Mouse (Mus musculus): Measurements from ENCODE around the gene Defb35. TPM values are rescaled to one million over a fixed set of nuclear protein-coding genes. Genes with fewer than 3 reads are reported as not detected.

Defb35 gene
- polyA plus RNA-seq, 2 experiments: not detected

- no peak for TF ChIP-seq POLR2A (IDR thresholded peaks at IDR 0.05; ENCODE audit: borderline replicate concordance, extremely low read depth, insufficient read depth, insufficient read length)
These were observed 20.3 kb downstream of the Defb35 start, which contains the start of gene Fam90a1a for GRCm38 (mm10) chr8:21958414-21958813. Fam90a1a (plus strand) TSS chr8:21958714.

GRCm38 (mm10) chr8:21966646-21967045 is 28.5 kb downstream of the Defb35 start:
- H3K9me3 ChIP-seq (ENCODE audit: control insufficient read depth, low read length): no peaks in the 10 kb centered on the region
- H3K4me1 ChIP-seq (ENCODE audit: control insufficient read depth, insufficient read depth, low read length): no peaks in the 10 kb centered on the region
- H3K36me3 ChIP-seq (ENCODE audit: control insufficient read depth, insufficient read depth, low read length): no peaks in the 10 kb centered on the region
- no peaks in the 10 kb centered on the region for H3K27me3 ChIP-seq (ENCODE audit: control insufficient read depth, insufficient read depth, low read length)
- no peak overlapping the region for H3K27ac ChIP-seq (replicated peaks; ENCODE audit: low read depth, low read length)
- no peak overlapping the region for H3K4me3 ChIP-seq (replicated peaks; ENCODE audit: low read length)
- H3K4me2 ChIP-seq (replicated peaks; ENCODE audit: low read depth, low read length, severe bottlenecking): no peak overlapping the region
- H3K9ac ChIP-seq (ENCODE audit: low read depth, low read length, severe bottlenecking): no peak overlapping the region
- WGBS: 82% methylated on average over 1 of the region's 1 CpGs
- TF ChIP-seq POLR2A (IDR thresholded peaks at IDR 0.05; ENCODE audit: borderline replicate concordance, extremely low read depth, insufficient read depth, insufficient read length): no peak
- DNase-seq (ENCODE audit: low spot score): no peak
- no peak for ATAC-seq (ENCODE audit: low FRiP score, low read depth)

More at GRCm38 (mm10) chr8:21958414-21958813, 20.3 kb downstream of the Defb35 start, which contains the start of gene Fam90a1a:
- no peaks in the 10 kb centered on the region for H3K9me3 ChIP-seq (ENCODE audit: control insufficient read depth, low read length)
- WGBS: 82% methylated on average over 2 of the region's 2 CpGs
- ATAC-seq (ENCODE audit: low FRiP score, low read depth) (no peak), DNase-seq (ENCODE audit: low spot score) (no peak)
- no peaks in the 10 kb centered on the region for H3K4me1 ChIP-seq (ENCODE audit: control insufficient read depth, insufficient read depth, low read length)
- H3K9ac ChIP-seq (ENCODE audit: low read depth, low read length, severe bottlenecking): no peak within 1 kb of the TSS
- no peak within 1 kb of the TSS for H3K4me2 ChIP-seq (replicated peaks; ENCODE audit: low read depth, low read length, severe bottlenecking)
- no peaks in the 10 kb centered on the region for H3K27me3 ChIP-seq (ENCODE audit: control insufficient read depth, insufficient read depth, low read length)
- H3K27ac ChIP-seq (replicated peaks; ENCODE audit: low read depth, low read length): no peak within 1 kb of the TSS
- H3K4me3 ChIP-seq (replicated peaks; ENCODE audit: low read length): no peak within 1 kb of the TSS
- H3K36me3 ChIP-seq (ENCODE audit: control insufficient read depth, insufficient read depth, low read length): no peaks in the 10 kb centered on the region

GRCm38 (mm10) chr8:21969475-21969874 is 31.3 kb downstream of the Defb35 start, which contains the start of gene Ccdc70:
Ccdc70 (plus strand) TSS chr8:21969775.
- 86% methylated on average over 3 of the region's 3 CpGs for WGBS

GRCm38 (mm10) chr8:21978193-21978592 is 40.0 kb downstream of the Defb35 start:
- Histone ChIP-seq H3K4me3 (replicated peaks; ENCODE audit: low read length) (no peak overlapping the region), H3K27me3 (ENCODE audit: control insufficient read depth, insufficient read depth, low read length) (no peaks in the 10 kb centered on the region), H3K4me2 (replicated peaks; ENCODE audit: low read depth, low read length, severe bottlenecking) (no peak overlapping the region), H3K36me3 (ENCODE audit: control insufficient read depth, insufficient read depth, low read length) (no peaks in the 10 kb centered on the region), H3K9ac (ENCODE audit: low read depth, low read length, severe bottlenecking) (no peak overlapping the region), H3K9me3 (ENCODE audit: control insufficient read depth, low read length) (no peaks in the 10 kb centered on the region), H3K4me1 (ENCODE audit: control insufficient read depth, insufficient read depth, low read length) (no peaks in the 10 kb centered on the region), H3K27ac (replicated peaks; ENCODE audit: low read depth, low read length) (no peak overlapping the region)
- ATAC-seq (ENCODE audit: low FRiP score, low read depth): no peak
- DNase-seq (ENCODE audit: low spot score): no peak
- WGBS: 56% methylated on average over 4 of the region's 4 CpGs
- no peak for TF ChIP-seq POLR2A (IDR thresholded peaks at IDR 0.05; ENCODE audit: borderline replicate concordance, extremely low read depth, insufficient read depth, insufficient read length)

More at GRCm38 (mm10) chr8:21969475-21969874, 31.3 kb downstream of the Defb35 start, which contains the start of gene Ccdc70:
- ATAC-seq (ENCODE audit: low FRiP score, low read depth): no peak
- no peak for TF ChIP-seq POLR2A (IDR thresholded peaks at IDR 0.05; ENCODE audit: borderline replicate concordance, extremely low read depth, insufficient read depth, insufficient read length)
- H3K4me3 ChIP-seq (replicated peaks; ENCODE audit: low read length): no peak within 1 kb of the TSS
- no peaks in the 10 kb centered on the region for H3K27me3 ChIP-seq (ENCODE audit: control insufficient read depth, insufficient read depth, low read length)
- no peaks in the 10 kb centered on the region for H3K36me3 ChIP-seq (ENCODE audit: control insufficient read depth, insufficient read depth, low read length)
- no peak within 1 kb of the TSS for H3K27ac ChIP-seq (replicated peaks; ENCODE audit: low read depth, low read length)
- no peaks in the 10 kb centered on the region for H3K9me3 ChIP-seq (ENCODE audit: control insufficient read depth, low read length)
- no peak for DNase-seq (ENCODE audit: low spot score)
- no peak within 1 kb of the TSS for H3K9ac ChIP-seq (ENCODE audit: low read depth, low read length, severe bottlenecking)
- H3K4me2 ChIP-seq (replicated peaks; ENCODE audit: low read depth, low read length, severe bottlenecking): no peak within 1 kb of the TSS
- no peaks in the 10 kb centered on the region for H3K4me1 ChIP-seq (ENCODE audit: control insufficient read depth, insufficient read depth, low read length)

- no peak overlapping the region for H3K4me3 ChIP-seq (replicated peaks; ENCODE audit: low read length)
- ATAC-seq (ENCODE audit: low FRiP score, low read depth): no peak
- no peaks in the 10 kb centered on the region for H3K9me3 ChIP-seq (ENCODE audit: control insufficient read depth, low read length)
- H3K4me2 ChIP-seq (replicated peaks; ENCODE audit: low read depth, low read length, severe bottlenecking): no peak overlapping the region
- H3K4me1 ChIP-seq (ENCODE audit: control insufficient read depth, insufficient read depth, low read length): no peaks in the 10 kb centered on the region
- TF ChIP-seq POLR2A (IDR thresholded peaks at IDR 0.05; ENCODE audit: borderline replicate concordance, extremely low read depth, insufficient read depth, insufficient read length): no peak
- DNase-seq (ENCODE audit: low spot score): no peak
- WGBS: 57% methylated on average over 8 of the region's 8 CpGs
- no peak overlapping the region for H3K27ac ChIP-seq (replicated peaks; ENCODE audit: low read depth, low read length)
- H3K9ac ChIP-seq (ENCODE audit: low read depth, low read length, severe bottlenecking): no peak overlapping the region
- no peaks in the 10 kb centered on the region for H3K27me3 ChIP-seq (ENCODE audit: control insufficient read depth, insufficient read depth, low read length)
- no peaks in the 10 kb centered on the region for H3K36me3 ChIP-seq (ENCODE audit: control insufficient read depth, insufficient read depth, low read length)
These were observed 43.6 kb downstream of the Defb35 start for GRCm38 (mm10) chr8:21981664-21982337.

Other genes starting within 250 kb of the Defb35 start
- gene AY761184, start 234.7 kb upstream of the Defb35 start, polyA plus RNA-seq (2012; rRNA removed): 0.19 TPM in 1 of 2 replicates, not detected in the other
- not detected in 2 replicates for gene AY761184, start 234.7 kb upstream of the Defb35 start, polyA plus RNA-seq (2014; fragmentation: Nextera tagmentation; extraction: Ambion mirVana)
- 0.29 TPM in 1 of 2 replicates, not detected in the other for gene Defa24, start 203.9 kb upstream of the Defb35 start, polyA plus RNA-seq (2012; rRNA removed)
- not detected in 2 replicates for gene Defa24, start 203.9 kb upstream of the Defb35 start, polyA plus RNA-seq (2014; fragmentation: Nextera tagmentation; extraction: Ambion mirVana)
- not detected in 2 replicates for gene Defb50, start 114.8 kb upstream of the Defb35 start, polyA plus RNA-seq (2012; rRNA removed)
- gene Defb50, start 114.8 kb upstream of the Defb35 start, polyA plus RNA-seq (2014; fragmentation: Nextera tagmentation; extraction: Ambion mirVana): not detected in 2 replicates
- not detected in 2 replicates for gene Defb2, start 98.4 kb upstream of the Defb35 start, polyA plus RNA-seq (2012; rRNA removed)
- 1.8 TPM in 1 of 2 replicates, not detected in the other for gene Defb2, start 98.4 kb upstream of the Defb35 start, polyA plus RNA-seq (2014; fragmentation: Nextera tagmentation; extraction: Ambion mirVana)
- not detected in 2 replicates for gene Defb10, start 79.5 kb upstream of the Defb35 start, polyA plus RNA-seq (2012; rRNA removed)
- gene Defb10, start 79.5 kb upstream of the Defb35 start, polyA plus RNA-seq (2014; fragmentation: Nextera tagmentation; extraction: Ambion mirVana): not detected in 2 replicates
- not detected in 2 replicates for gene Defb9, start 52.9 kb upstream of the Defb35 start, polyA plus RNA-seq (2012; rRNA removed)
- not detected in 2 replicates for gene Defb9, start 52.9 kb upstream of the Defb35 start, polyA plus RNA-seq (2014; fragmentation: Nextera tagmentation; extraction: Ambion mirVana)
- gene Defb11, start 31.9 kb upstream of the Defb35 start, polyA plus RNA-seq (2012; rRNA removed): not detected in 2 replicates
- not detected in 2 replicates for gene Defb11, start 31.9 kb upstream of the Defb35 start, polyA plus RNA-seq (2014; fragmentation: Nextera tagmentation; extraction: Ambion mirVana)
- not detected in 2 replicates for gene Defb15, start 5.6 kb upstream of the Defb35 start, polyA plus RNA-seq (2012; rRNA removed)
- gene Defb15, start 5.6 kb upstream of the Defb35 start, polyA plus RNA-seq (2014; fragmentation: Nextera tagmentation; extraction: Ambion mirVana): not detected in 2 replicates
- gene Defb13, start 8.4 kb downstream of the Defb35 start, polyA plus RNA-seq (2012; rRNA removed): not detected in 2 replicates
- gene Defb13, start 8.4 kb downstream of the Defb35 start, polyA plus RNA-seq (2014; fragmentation: Nextera tagmentation; extraction: Ambion mirVana): not detected in 2 replicates
- not detected in 2 replicates for gene Fam90a1a, start 20.4 kb downstream of the Defb35 start, polyA plus RNA-seq (2012; rRNA removed)
- not detected in 2 replicates for gene Fam90a1a, start 20.4 kb downstream of the Defb35 start, polyA plus RNA-seq (2014; fragmentation: Nextera tagmentation; extraction: Ambion mirVana)
- not detected in 2 replicates for gene Ccdc70, start 31.4 kb downstream of the Defb35 start, polyA plus RNA-seq (2012; rRNA removed)
- gene Ccdc70, start 31.4 kb downstream of the Defb35 start, polyA plus RNA-seq (2014; fragmentation: Nextera tagmentation; extraction: Ambion mirVana): not detected in 2 replicates
- gene Atp7b, start 122.0 kb downstream of the Defb35 start, polyA plus RNA-seq (2012; rRNA removed): 0.63 TPM in 2 replicates
- gene Atp7b, start 122.0 kb downstream of the Defb35 start, polyA plus RNA-seq (2014; fragmentation: Nextera tagmentation; extraction: Ambion mirVana): 0.29 and 0.37 TPM in 2 replicates
- 11.3 and 13.6 TPM in 2 replicates for gene Alg11, start 122.4 kb downstream of the Defb35 start, polyA plus RNA-seq (2012; rRNA removed)
- 23.4 and 27.6 TPM in 2 replicates for gene Alg11, start 122.4 kb downstream of the Defb35 start, polyA plus RNA-seq (2014; fragmentation: Nextera tagmentation; extraction: Ambion mirVana)
- 0.05 and 0.26 TPM in 2 replicates for gene Nek5, start 186.7 kb downstream of the Defb35 start, polyA plus RNA-seq (2012; rRNA removed)
- 0.15 and 0.32 TPM in 2 replicates for gene Nek5, start 186.7 kb downstream of the Defb35 start, polyA plus RNA-seq (2014; fragmentation: Nextera tagmentation; extraction: Ambion mirVana)
- 4.3 and 6.1 TPM in 2 replicates for gene Nek3, start 228.1 kb downstream of the Defb35 start, polyA plus RNA-seq (2012; rRNA removed)
- gene Nek3, start 228.1 kb downstream of the Defb35 start, polyA plus RNA-seq (2014; fragmentation: Nextera tagmentation; extraction: Ambion mirVana): 4.0 and 4.9 TPM in 2 replicates
- 30.6 and 36.7 TPM in 2 replicates for gene Ckap2, start 247.5 kb downstream of the Defb35 start, polyA plus RNA-seq (2012; rRNA removed)
- 40.3 and 43.0 TPM in 2 replicates for gene Ckap2, start 247.5 kb downstream of the Defb35 start, polyA plus RNA-seq (2014; fragmentation: Nextera tagmentation; extraction: Ambion mirVana)

Measured in limb, embryonic 14.5 days (tissue).